Mouse (Mus musculus): ENCODE measurements around the gene Atrip. TPM values are rescaled to one million over a fixed set of nuclear protein-coding genes. Genes with fewer than 3 reads are reported as not detected.

Atrip gene
- polyA plus RNA-seq, 1 experiment from 2014 or later = 27.4 TPM

DNA sequence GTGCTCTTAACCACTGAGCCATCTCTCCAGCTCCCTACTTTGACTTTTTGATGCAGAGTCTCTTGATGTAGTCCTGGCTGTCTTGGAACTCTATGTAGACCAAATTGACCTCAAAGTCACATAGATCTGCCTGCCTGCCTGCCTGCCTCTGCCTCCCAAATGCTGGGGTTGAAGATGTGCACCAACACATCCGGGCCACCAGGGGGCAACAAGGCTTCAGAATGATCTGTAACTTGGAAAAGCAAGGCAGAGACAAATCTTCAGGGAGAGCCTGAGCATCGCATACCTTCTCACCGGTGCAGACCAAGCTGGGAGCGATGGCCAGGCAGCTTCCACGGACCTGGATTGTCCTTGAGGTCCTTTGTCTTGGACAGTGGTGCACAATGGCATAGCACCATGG, 27.6 kb downstream of the Atrip start:
- WGBS = 39% methylated on average over 5 of the region's 5 CpGs
- no peak overlapping the region for H3K27ac ChIP-seq

DNA sequence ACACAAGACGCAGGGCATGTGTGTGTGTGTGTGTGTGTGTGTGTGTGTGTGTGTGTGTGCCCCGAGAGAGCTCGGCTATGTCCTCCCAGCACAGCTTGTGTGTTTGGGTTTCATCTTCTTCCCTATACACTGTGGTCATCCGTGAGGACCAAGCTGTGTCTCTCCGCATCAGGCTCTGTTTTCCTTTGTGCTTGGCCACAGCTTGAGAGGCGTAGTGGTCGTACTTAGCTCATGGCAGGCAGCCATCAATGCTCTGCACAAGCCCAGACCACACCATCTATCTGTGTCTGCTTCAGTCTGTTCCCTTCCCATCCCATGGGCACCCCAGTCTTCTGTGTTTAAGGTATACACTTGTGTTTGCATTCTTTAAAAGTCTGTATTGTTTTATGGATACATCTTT, 32.6 kb downstream of the Atrip start:
- H3K27ac ChIP-seq = no peak overlapping the region
- H3K9me3 ChIP-seq = no peaks in the 10 kb centered on the region
- H3K4me1 ChIP-seq = peaks cover 31% of the 10 kb centered on the region
- H3K4me3 ChIP-seq = no peak overlapping the region
- no peak overlapping the region for H3K4me2 ChIP-seq
- H3K36me3 ChIP-seq = peaks cover 9% of the 10 kb centered on the region
- peak; percentile 3; the same call in 1 of the 2 replicates for ATAC-seq (ENCODE audit: insufficient number of reproducible peaks, low FRiP score, low TSS enrichment, low read depth)
- 77% methylated on average over 7 of the region's 7 CpGs for WGBS
- H3K27me3 ChIP-seq = no peaks in the 10 kb centered on the region
- H3K9ac ChIP-seq = no peak overlapping the region

More for the DNA sequence above, 27.6 kb downstream of the Atrip start:
- no peak for ATAC-seq (ENCODE audit: insufficient number of reproducible peaks, low FRiP score, low TSS enrichment, low read depth)
- Histone ChIP-seq H3K27me3 (no peaks in the 10 kb centered on the region), H3K4me1 (no peaks in the 10 kb centered on the region), H3K9me3 (no peaks in the 10 kb centered on the region), H3K4me3 (no peak overlapping the region), H3K9ac (no peak overlapping the region), H3K36me3 (peaks cover 29% of the 10 kb centered on the region), H3K4me2 (no peak overlapping the region)

DNA sequence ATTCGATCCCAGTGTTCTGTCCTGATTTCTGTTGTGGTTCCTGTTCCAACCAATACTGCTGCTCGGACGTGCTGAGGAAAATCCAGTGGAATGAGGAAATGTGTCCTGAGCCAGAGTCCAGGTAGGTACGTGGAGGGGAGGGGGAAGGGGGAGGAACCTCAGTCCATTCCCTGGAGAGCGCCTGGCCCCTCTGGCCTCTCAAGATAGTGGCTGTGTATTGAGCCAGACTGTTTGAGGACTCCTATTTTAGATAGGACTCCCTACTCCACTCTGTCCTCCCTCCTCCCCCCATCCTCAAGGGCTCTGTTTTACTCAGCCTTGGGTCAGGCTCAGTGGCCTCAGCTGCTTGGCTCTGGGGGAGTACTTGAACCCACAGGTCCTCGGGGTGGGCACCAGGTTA, 33.0 kb downstream of the Atrip start:
- Histone ChIP-seq H3K9me3 (no peaks in the 10 kb centered on the region), H3K27me3 (no peaks in the 10 kb centered on the region), H3K4me2 (no peak overlapping the region), H3K4me1 (peaks cover 31% of the 10 kb centered on the region), H3K27ac (no peak overlapping the region), H3K9ac (no peak overlapping the region), H3K36me3 (peaks cover 8% of the 10 kb centered on the region), H3K4me3 (no peak overlapping the region)
- 68% methylated on average over 6 of the region's 6 CpGs for WGBS
- ATAC-seq (ENCODE audit: insufficient number of reproducible peaks, low FRiP score, low TSS enrichment, low read depth) = no peak; the same call in 1 of the 2 replicates

- no peak overlapping the region for H3K4me2 ChIP-seq
- WGBS = 83% methylated on average over 8 of the region's 8 CpGs
- peaks cover 31% of the 10 kb centered on the region for H3K4me1 ChIP-seq
- no peak overlapping the region for H3K27ac ChIP-seq
- H3K36me3 ChIP-seq = peaks cover 8% of the 10 kb centered on the region
- H3K9ac ChIP-seq = no peak overlapping the region
- no peaks in the 10 kb centered on the region for H3K27me3 ChIP-seq
- H3K4me3 ChIP-seq = no peak overlapping the region; the same call in 1 of the 2 replicates
- H3K9me3 ChIP-seq = no peaks in the 10 kb centered on the region
- ATAC-seq (ENCODE audit: insufficient number of reproducible peaks, low FRiP score, low TSS enrichment, low read depth) = no peak
Measured at GRCm38 (mm10) chr9:109040216-109040615, 33.7 kb downstream of the Atrip start.

GRCm38 (mm10) chr9:109039681-109040080, 34.2 kb downstream of the Atrip start:
- Histone ChIP-seq H3K9ac (no peak overlapping the region), H3K4me3 (peak overlapping the region; percentile 69; the same call in 1 of the 2 replicates), H3K9me3 (no peaks in the 10 kb centered on the region), H3K27ac (no peak overlapping the region), H3K4me2 (peak overlapping the region; percentile 71), H3K4me1 (peaks cover 31% of the 10 kb centered on the region), H3K36me3 (peaks cover 5% of the 10 kb centered on the region), H3K27me3 (no peaks in the 10 kb centered on the region)
- ATAC-seq (ENCODE audit: insufficient number of reproducible peaks, low FRiP score, low TSS enrichment, low read depth) = no peak
- 70% methylated on average over 4 of the region's 4 CpGs for WGBS

DNA sequence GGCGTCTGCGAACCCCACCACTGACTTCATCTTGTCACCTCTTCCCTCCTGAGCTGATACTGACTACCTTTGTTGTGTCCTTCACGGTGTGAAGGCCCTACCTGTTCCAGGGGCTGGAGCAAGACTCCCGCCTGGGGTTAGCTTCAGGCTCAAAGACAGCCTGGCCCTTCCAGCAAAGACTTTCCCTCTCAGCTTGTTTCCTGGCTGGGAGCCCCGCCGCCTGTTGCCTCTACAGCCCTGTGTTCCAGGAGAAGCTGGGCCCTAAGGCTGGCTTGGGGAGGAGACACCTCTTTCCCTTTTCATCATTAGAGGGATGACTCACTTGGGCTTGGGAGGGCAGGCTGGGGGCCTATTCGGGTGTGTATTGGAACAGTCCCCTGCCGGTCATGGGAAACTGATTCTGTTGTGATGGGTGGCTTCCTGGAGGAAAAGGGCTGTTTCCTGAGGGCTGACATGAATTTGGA, 35.0 kb downstream of the Atrip start:
- WGBS = 12% methylated on average over 8 of the region's 8 CpGs
- peaks cover 31% of the 10 kb centered on the region for H3K4me1 ChIP-seq
- peak; percentile 41; the same call in 1 of the 2 replicates for ATAC-seq (ENCODE audit: insufficient number of reproducible peaks, low FRiP score, low TSS enrichment, low read depth)
- no peaks in the 10 kb centered on the region for H3K9me3 ChIP-seq
- peak overlapping the region; percentile 84 for H3K9ac ChIP-seq
- H3K36me3 ChIP-seq = no peaks in the 10 kb centered on the region
- H3K4me3 ChIP-seq = peak overlapping the region; percentile 69
- peak overlapping the region; percentile 71 for H3K4me2 ChIP-seq
- no peaks in the 10 kb centered on the region for H3K27me3 ChIP-seq
- H3K27ac ChIP-seq = peak overlapping the region; percentile 83

DNA sequence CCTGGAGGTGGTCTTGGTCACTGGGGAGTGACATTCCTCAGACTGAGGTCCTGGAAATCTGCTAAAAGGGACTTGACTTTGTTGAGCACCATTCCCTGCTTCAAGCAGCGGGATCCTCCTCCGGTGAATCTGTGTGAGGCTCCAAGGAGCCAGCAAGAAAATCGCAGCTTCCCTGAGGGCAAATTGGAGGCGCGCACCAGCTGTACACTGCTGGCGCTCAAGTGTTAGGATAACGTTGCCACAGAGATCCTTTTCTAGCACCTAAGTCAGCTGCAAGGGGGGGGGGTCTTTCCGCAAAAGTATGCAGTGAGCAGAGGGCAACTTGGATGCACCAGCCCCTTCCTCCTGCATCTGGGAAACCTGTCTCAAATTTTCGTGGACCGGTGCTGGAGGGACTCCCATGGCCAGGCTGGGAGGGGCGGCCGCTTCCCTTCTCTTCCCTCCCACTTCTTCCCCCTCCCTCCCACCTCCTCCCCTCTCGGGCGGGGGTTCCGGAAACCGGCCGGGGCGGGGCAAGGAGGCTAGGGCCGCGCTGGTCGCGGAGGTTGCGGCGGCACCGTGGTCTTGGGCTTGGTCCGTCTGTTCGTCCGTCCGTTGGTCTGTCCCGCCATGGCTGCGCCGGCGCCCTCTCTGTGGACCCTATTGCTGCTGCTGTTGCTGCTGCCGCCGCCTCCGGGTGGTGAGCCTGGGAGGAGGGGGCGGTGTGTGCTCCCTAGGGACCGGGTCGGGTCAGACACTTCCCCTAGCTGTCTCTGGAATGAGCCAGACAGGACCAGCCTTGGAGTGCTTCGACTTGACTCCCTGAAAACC, 35.6 kb downstream of the Atrip start, which contains the start of gene Shisa5:
Gene Shisa5 (plus strand): TSS at position 480 of the 810 bp plus-strand sequence.
- H3K4me2 ChIP-seq = peak within 1 kb of the TSS; percentile 71
- ATAC-seq (ENCODE audit: insufficient number of reproducible peaks, low FRiP score, low TSS enrichment, low read depth) = peak; percentile 89
- H3K9ac ChIP-seq = peak within 1 kb of the TSS; percentile 84
- peak within 1 kb of the TSS; percentile 69 for H3K4me3 ChIP-seq
- WGBS = under 1% methylated on average over 33 of the region's 40 CpGs
- H3K27ac ChIP-seq = peak within 1 kb of the TSS; percentile 83
- H3K9me3 ChIP-seq = no peaks in the 10 kb centered on the region
- peaks cover 31% of the 10 kb centered on the region for H3K4me1 ChIP-seq
- no peaks in the 10 kb centered on the region for H3K27me3 ChIP-seq
- H3K36me3 ChIP-seq = no peaks in the 10 kb centered on the region

DNA sequence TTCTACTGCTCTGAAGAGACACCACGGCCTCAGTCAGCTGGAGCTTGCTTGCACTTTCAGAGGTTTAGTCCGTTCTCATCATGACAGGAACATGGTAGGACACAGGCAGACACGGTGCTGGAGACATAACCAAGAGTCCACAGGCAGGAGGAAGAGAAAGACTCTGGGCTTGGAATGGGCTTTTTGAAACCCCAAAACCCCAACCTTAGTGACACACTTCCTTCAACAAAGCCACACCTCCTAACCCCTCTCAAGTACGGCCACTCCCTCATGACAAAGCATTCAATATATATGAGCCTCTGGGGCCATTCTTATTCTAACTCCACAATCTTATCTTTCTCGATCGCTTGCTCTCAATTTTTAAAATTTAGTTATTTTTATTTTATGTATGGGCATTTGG, 41.5 kb downstream of the Atrip start:
- H3K4me2 ChIP-seq = no peak overlapping the region
- no peaks in the 10 kb centered on the region for H3K27me3 ChIP-seq
- no peaks in the 10 kb centered on the region for H3K4me1 ChIP-seq
- no peak overlapping the region for H3K4me3 ChIP-seq
- no peak overlapping the region for H3K27ac ChIP-seq
- no peak for ATAC-seq (ENCODE audit: insufficient number of reproducible peaks, low FRiP score, low TSS enrichment, low read depth)
- WGBS = 84% methylated on average over 6 of the region's 6 CpGs
- no peak overlapping the region for H3K9ac ChIP-seq
- no peaks in the 10 kb centered on the region; the same call in 1 of the 2 replicates for H3K36me3 ChIP-seq
- H3K9me3 ChIP-seq = no peaks in the 10 kb centered on the region

DNA sequence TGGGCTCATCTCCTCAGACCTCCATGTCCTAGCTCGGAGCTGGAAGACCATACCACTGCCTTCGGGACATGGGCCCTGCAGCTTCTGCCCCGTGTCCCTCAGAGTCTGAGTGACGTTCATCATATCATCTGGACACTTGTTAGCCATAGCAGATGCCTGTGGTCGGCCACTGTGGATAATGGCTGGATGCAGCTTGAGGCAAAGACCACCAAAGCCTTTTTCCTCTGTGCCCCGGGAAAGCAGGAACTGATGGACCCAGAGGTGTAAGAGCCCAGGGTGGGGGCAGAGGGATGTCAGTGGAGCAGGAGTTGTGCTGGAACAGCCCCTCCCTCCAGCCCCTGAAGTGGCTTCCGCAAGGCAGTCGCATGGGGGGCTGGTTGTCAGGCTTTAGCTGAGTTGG, 42.2 kb downstream of the Atrip start:
- no peak overlapping the region for H3K27ac ChIP-seq
- no peak overlapping the region for H3K9ac ChIP-seq
- H3K4me1 ChIP-seq = no peaks in the 10 kb centered on the region
- H3K27me3 ChIP-seq = no peaks in the 10 kb centered on the region
- no peaks in the 10 kb centered on the region; the same call in 1 of the 2 replicates for H3K36me3 ChIP-seq
- H3K4me2 ChIP-seq = no peak overlapping the region
- no peak for ATAC-seq (ENCODE audit: insufficient number of reproducible peaks, low FRiP score, low TSS enrichment, low read depth)
- H3K4me3 ChIP-seq = no peak overlapping the region
- 79% methylated on average over 8 of the region's 8 CpGs for WGBS
- no peaks in the 10 kb centered on the region for H3K9me3 ChIP-seq

DNA sequence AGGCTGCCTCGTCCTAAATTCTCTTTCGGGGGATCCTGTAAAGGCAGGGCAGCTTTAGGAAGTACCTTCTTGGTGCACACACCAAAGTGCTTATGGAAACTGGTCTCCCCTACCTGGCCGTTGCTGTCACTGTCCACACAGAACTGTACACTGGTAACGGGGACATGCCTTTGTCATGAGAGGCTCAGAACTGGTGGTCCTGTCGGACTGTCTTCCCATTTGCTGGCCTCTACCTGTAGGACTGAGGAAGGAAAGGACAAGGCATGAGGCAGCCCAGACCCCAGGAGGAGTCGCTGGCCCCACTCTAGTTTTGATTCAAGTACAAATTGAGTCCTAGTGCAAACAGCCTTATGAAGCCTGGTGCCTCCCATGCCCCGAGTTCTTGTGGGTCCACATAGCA, 42.9 kb downstream of the Atrip start:
- ATAC-seq (ENCODE audit: insufficient number of reproducible peaks, low FRiP score, low TSS enrichment, low read depth) = no peak
- no peak overlapping the region for H3K9ac ChIP-seq
- H3K27me3 ChIP-seq = no peaks in the 10 kb centered on the region

DNA sequence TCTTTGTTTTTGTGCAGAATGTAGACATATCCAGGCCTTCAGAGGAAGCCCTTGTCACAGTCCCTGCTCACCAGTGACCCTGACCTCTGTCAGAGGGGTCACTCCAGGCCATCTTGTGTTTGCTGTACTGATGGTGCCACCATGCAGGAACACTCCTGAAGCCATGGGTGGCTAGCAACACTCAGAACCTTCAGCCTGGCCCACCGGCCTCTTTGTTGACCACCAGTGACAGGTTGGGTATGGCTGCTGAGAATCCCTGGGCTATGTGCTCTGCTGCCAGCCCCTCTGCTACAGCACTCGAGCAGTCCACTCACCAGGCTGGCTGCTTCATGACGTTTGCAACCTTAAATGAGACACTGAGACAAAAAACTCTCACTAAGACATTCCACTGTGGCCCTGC, 43.6 kb downstream of the Atrip start:
- 75% methylated on average over 3 of the region's 3 CpGs for WGBS
- H3K9ac ChIP-seq = no peak overlapping the region
- H3K27me3 ChIP-seq = no peaks in the 10 kb centered on the region
- H3K4me3 ChIP-seq = no peak overlapping the region
- no peaks in the 10 kb centered on the region for H3K9me3 ChIP-seq
- ATAC-seq (ENCODE audit: insufficient number of reproducible peaks, low FRiP score, low TSS enrichment, low read depth) = no peak
- H3K4me2 ChIP-seq = no peak overlapping the region
- no peaks in the 10 kb centered on the region for H3K4me1 ChIP-seq
- H3K27ac ChIP-seq = no peak overlapping the region
- peaks cover 4% of the 10 kb centered on the region; the same call in 1 of the 2 replicates for H3K36me3 ChIP-seq

More for the DNA sequence above, 42.9 kb downstream of the Atrip start:
- no peak overlapping the region for H3K27ac ChIP-seq
- H3K4me1 ChIP-seq = no peaks in the 10 kb centered on the region
- H3K4me2 ChIP-seq = no peak overlapping the region
- 89% methylated on average over 7 of the region's 7 CpGs for WGBS
- no peaks in the 10 kb centered on the region for H3K9me3 ChIP-seq
- H3K36me3 ChIP-seq = no peaks in the 10 kb centered on the region; the same call in 1 of the 2 replicates
- H3K4me3 ChIP-seq = no peak overlapping the region

DNA sequence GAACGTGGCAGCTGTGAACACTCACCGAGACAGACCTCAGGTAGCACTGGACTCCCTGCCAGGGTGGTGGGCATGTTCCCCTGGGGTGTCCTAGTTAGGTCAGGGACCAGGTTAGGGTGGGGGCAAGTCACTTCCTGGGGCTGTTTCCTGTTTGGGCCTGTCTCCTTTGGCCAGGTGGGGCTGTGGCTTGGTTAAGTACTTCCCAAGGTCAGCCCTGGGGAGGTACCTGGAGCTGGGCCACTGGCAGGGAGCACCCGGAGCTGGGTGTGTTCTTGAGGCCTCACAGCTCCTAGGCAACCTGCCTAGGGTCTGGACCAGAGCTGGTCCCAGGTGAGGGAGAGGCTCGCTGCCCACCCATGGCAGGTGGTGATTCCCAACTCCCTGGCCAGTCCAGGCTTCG, 45.0 kb downstream of the Atrip start:
- ATAC-seq (ENCODE audit: insufficient number of reproducible peaks, low FRiP score, low TSS enrichment, low read depth) = no peak
- no peak overlapping the region for H3K27ac ChIP-seq
- no peak overlapping the region for H3K9ac ChIP-seq
- H3K4me2 ChIP-seq = no peak overlapping the region
- 57% methylated on average over 5 of the region's 5 CpGs for WGBS
- no peaks in the 10 kb centered on the region for H3K4me1 ChIP-seq
- no peaks in the 10 kb centered on the region for H3K9me3 ChIP-seq
- no peaks in the 10 kb centered on the region for H3K27me3 ChIP-seq
- peaks cover 7% of the 10 kb centered on the region; the same call in 1 of the 2 replicates for H3K36me3 ChIP-seq
- H3K4me3 ChIP-seq = no peak overlapping the region
